20 mouse cellular contexts compared by ENCODE assay signal in the genomic region with DNA sequence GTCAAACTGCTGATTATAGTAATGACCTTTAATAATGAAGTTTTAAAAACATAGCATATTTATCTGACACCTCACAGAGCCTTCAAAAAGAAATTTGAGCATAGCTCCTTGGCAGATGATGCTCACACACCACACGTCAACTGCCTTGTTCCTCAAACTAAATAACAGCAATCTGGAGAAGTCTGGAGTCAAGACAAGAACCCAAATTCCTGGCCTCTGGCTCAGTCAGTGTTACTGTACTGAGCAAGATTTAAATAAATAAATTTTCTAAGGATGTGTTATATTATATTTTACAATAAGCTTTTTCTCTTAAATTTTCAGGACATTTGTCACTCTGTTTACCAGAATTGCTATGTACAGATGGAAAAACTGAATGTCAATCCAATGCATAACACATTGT.
"Had no signal": no experiment of that assay in that cellular context is flagged by ENCODE, and none has a peak within 500 bp of the region (broad histone marks: within the 10 kb centered on the region; RNA-seq: fewer than 3 reads in every experiment).

No protein-coding gene starts in this region.

- H3K4me3 ChIP-seq: intestine, embryonic 15.5 days; kidney, embryonic 15.5 days; left cerebral cortex, adult 2 months; liver, embryonic 13.5 days; lung, embryonic 15.5 days; midbrain, embryonic 12.5 days; myocyte; neural tube, embryonic 13.5 days; stomach, embryonic 15.5 days had no signal

- H3K9ac ChIP-seq: intestine, embryonic 15.5 days; kidney, embryonic 15.5 days; liver, embryonic 13.5 days; lung, embryonic 15.5 days; midbrain, embryonic 12.5 days; neural tube, embryonic 13.5 days; stomach, embryonic 15.5 days had no signal

- H3K4me2 ChIP-seq: intestine, embryonic 15.5 days; kidney, embryonic 15.5 days; liver, embryonic 13.5 days; lung, embryonic 15.5 days; midbrain, embryonic 12.5 days; neural tube, embryonic 13.5 days; stomach, embryonic 15.5 days had no signal

- H3K9me3 ChIP-seq: intestine, embryonic 15.5 days; kidney, embryonic 15.5 days; liver, embryonic 13.5 days; lung, embryonic 15.5 days; midbrain, embryonic 12.5 days; neural tube, embryonic 13.5 days; stomach, embryonic 15.5 days had no signal

- H3K27ac ChIP-seq: intestine, embryonic 15.5 days; kidney, embryonic 15.5 days; left cerebral cortex, adult 2 months; liver, embryonic 13.5 days; lung, embryonic 15.5 days; macrophage; midbrain, embryonic 12.5 days; neural tube, embryonic 13.5 days; stomach, embryonic 15.5 days had no signal

- H3K36me3 ChIP-seq: intestine, embryonic 15.5 days; kidney, embryonic 15.5 days; liver, embryonic 13.5 days; lung, embryonic 15.5 days; midbrain, embryonic 12.5 days; neural tube, embryonic 13.5 days; stomach, embryonic 15.5 days had no signal

- ATAC-seq: intestine, embryonic 15.5 days; midbrain, embryonic 16.5 days had no signal

- H3K27me3 ChIP-seq: intestine, embryonic 15.5 days; kidney, embryonic 15.5 days; liver, embryonic 13.5 days; lung, embryonic 15.5 days; midbrain, embryonic 12.5 days; neural tube, embryonic 13.5 days; stomach, embryonic 15.5 days had no signal

- H3K4me1 ChIP-seq: intestine, embryonic 15.5 days; kidney, embryonic 15.5 days; liver, embryonic 13.5 days; lung, embryonic 15.5 days; midbrain, embryonic 12.5 days; neural tube, embryonic 13.5 days; stomach, embryonic 15.5 days had no signal

- DNase-seq: kidney, adult 11 months; kidney, adult 8-10 months; kidney, postnatal 10 days; kidney, postnatal 36 days; layer of hippocampus, postnatal 36 days; liver, embryonic 13.5 days; retina, postnatal 1 day; right cerebral cortex, postnatal 25 days; spleen, adult 18-20 months; thymus, postnatal 25 days had no signal
